Mouse (Mus musculus) hindbrain, embryonic 15.5 days (tissue): ENCODE results near the gene Fcrl5. TPM values are rescaled to one million over a fixed set of nuclear protein-coding genes. Genes with fewer than 3 reads are reported as not detected.

Experiments used
- ATAC-seq: fragments of 200-750 bp; cut with Nextera tagmentation; 2 replicates; pipeline ENCODE4 v1.8.0; 2017; ENCODE audit warnings: low read depth, moderate number of reproducible peaks, moderate TSS enrichment; ENCODE audit not compliant: low FRiP score
- H3K27ac ChIP-seq: fragments of 300-500 bp; sonication (generic); replicated peaks from 2 replicates; pipeline ENCODE4 v1.5.1; 2015; ENCODE audit warnings: mild to moderate bottlenecking, inconsistent platforms
- H3K27me3 ChIP-seq: fragments of 300-500 bp; sonication (generic); 2 replicates; pipeline ENCODE4 v1.6.1; 2015; ENCODE audit warnings: control low read depth, inconsistent platforms
- H3K36me3 ChIP-seq: fragments of 300-500 bp; sonication (generic); 2 replicates; pipeline ENCODE4 v1.6.1; 2015; ENCODE audit warnings: control low read depth, inconsistent platforms
- H3K4me1 ChIP-seq: fragments of 300-500 bp; sonication (generic); replicated peaks from 2 replicates; pipeline ENCODE4 v1.6.1; 2015; ENCODE audit warnings: control low read depth, inconsistent platforms
- H3K4me2 ChIP-seq: fragments of 300-500 bp; sonication (generic); 2 replicates; pipeline ENCODE4 v1.6.1; 2015; ENCODE audit warnings: moderate library complexity, mild to moderate bottlenecking, inconsistent platforms
- H3K4me3 ChIP-seq: fragments of 300-500 bp; sonication (generic); 2 replicates; pipeline ENCODE4 v1.5.1; 2015; ENCODE audit warnings: mild to moderate bottlenecking, inconsistent platforms
- H3K9ac ChIP-seq: fragments of 300-500 bp; sonication (generic); 2 replicates; pipeline ENCODE4 v1.6.1; 2015; ENCODE audit warnings: inconsistent platforms
- H3K9me3 ChIP-seq: fragments of 300-500 bp; sonication (generic); 2 replicates; pipeline ENCODE4 v1.6.1; 2016; ENCODE audit warnings: control low read depth, inconsistent platforms
- WGBS: fragments of 180-500 bp; shearing (Covaris S2); methylation state at CpG from one replicate; pipeline ENCODE4 v1.1.7; 2015; 5-methylcytosine and 5-hydroxymethylcytosine counted together
- polyA plus RNA-seq: library from polyadenylated mRNA; unstranded; fragments of >200 nt; fragmentation: Nextera tagmentation; extraction: Ambion mirVana; gene quantifications from 2 replicates; pipeline ENCODE4 v1.2.1, GENCODE M21; 2015

Fcrl5 gene
- not detected in 2 replicates for polyA plus RNA-seq

DNA sequence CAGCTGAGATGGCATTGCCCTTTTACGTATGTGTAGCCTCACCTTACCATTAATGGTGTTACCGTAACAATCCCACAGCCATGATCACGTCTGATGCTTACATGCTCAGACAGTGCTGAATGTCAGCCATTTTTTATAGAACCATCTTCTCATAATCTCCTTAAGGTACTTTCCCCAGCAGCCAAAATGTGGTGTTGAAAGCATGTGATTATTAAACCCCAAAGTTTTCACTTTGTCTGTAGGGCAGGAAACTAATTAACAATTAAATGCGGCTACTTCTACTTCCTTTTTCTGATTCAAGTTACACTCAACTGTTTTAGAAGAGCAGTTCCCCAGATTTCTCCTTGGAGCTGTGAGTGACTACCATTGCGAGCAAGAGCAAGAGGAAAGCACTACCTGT is at the start of gene Fcrl5:
Gene Fcrl5, plus strand, starts transcription at position 295 of the 400 bp plus-strand sequence.
- Histone ChIP-seq H3K4me1 (no peaks in the 10 kb centered on the region), H3K9me3 (no peaks in the 10 kb centered on the region), H3K4me3 (no peak within 1 kb of the TSS), H3K9ac (no peak within 1 kb of the TSS), H3K27ac (no peak within 1 kb of the TSS), H3K36me3 (no peaks in the 10 kb centered on the region), H3K4me2 (no peak within 1 kb of the TSS), H3K27me3 (no peaks in the 10 kb centered on the region)
- no peak for ATAC-seq
- WGBS = 95% methylated on average over 5 of the region's 5 CpGs

DNA sequence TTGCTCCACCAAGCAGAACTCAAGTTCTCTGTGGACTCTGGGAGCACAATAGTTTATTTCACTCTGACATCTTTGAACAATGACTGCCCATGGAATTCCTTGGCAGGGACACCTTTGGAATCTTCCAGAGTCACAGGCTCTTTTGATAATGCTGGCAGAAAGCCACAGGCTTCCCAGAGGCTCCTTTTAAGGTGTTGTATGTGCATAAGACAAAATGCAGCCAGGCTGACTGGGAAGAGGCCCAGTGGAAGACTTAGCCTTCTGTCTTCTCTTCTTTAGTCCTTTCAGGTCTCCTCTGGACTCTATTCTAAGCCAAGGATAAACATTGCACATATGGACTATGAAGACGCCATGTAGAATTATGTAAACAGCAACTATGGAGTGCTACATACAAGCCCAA is 44.6 kb upstream of the Fcrl5 start:
- Histone ChIP-seq H3K36me3 (no peaks in the 10 kb centered on the region), H3K4me2 (no peak overlapping the region), H3K27ac (no peak overlapping the region), H3K9ac (no peak overlapping the region), H3K9me3 (no peaks in the 10 kb centered on the region), H3K4me1 (no peaks in the 10 kb centered on the region), H3K4me3 (no peak overlapping the region), H3K27me3 (no peaks in the 10 kb centered on the region)
- 82% methylated on average over 1 of the region's 1 CpGs for WGBS
- no peak for ATAC-seq

DNA sequence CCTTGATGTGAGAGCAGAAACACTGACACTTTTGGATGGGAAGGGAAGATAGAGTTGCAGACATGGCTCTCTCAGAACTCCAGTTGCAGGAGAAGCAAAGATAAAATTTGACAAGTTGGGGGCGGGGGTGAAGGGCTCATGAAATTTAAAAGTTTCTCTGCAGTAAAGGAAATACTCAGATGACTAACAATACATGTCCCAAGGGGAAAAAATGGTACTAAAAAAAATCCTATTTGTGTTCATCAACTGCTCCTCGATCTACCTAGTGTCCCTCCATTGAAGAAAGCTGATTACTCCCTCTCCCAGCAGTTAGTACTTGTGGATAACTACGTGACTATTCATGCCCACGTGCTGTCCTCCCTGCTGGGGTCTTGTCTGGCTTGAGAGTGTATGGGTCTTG is 36.8 kb upstream of the Fcrl5 start:
- no peak overlapping the region for H3K4me2 ChIP-seq
- WGBS = 70% methylated on average over 4 of the region's 4 CpGs
- no peak overlapping the region for H3K27ac ChIP-seq
- H3K4me3 ChIP-seq = no peak overlapping the region
- no peaks in the 10 kb centered on the region for H3K4me1 ChIP-seq
- no peaks in the 10 kb centered on the region for H3K36me3 ChIP-seq
- H3K9ac ChIP-seq = no peak overlapping the region
- H3K27me3 ChIP-seq = no peaks in the 10 kb centered on the region
- ATAC-seq = no peak
- no peaks in the 10 kb centered on the region for H3K9me3 ChIP-seq

DNA sequence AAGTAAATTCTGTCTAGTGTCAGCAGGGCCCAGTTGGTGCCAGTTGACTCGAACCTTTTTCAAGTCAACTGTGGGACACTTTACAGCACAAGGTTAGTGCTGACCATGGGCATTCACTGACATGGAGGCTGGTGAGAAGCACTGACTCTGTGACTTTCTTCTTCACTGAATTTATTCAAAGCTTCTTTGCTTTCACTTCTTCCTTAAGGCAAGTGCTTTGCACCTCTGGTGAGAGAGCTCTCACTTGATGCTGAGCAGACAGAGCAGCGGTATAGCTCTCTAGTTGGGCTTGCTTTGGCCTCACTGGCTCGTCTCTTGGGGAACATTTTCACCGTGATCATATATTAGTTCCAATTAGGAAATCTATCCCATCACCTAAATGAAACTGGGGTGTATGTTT is 35.7 kb upstream of the Fcrl5 start:
- Histone ChIP-seq H3K27ac (no peak overlapping the region), H3K9me3 (no peaks in the 10 kb centered on the region), H3K9ac (no peak overlapping the region), H3K4me1 (no peaks in the 10 kb centered on the region), H3K4me3 (no peak overlapping the region), H3K4me2 (no peak overlapping the region), H3K36me3 (no peaks in the 10 kb centered on the region), H3K27me3 (no peaks in the 10 kb centered on the region)
- ATAC-seq = no peak
- WGBS = 78% methylated on average over 4 of the region's 4 CpGs

DNA sequence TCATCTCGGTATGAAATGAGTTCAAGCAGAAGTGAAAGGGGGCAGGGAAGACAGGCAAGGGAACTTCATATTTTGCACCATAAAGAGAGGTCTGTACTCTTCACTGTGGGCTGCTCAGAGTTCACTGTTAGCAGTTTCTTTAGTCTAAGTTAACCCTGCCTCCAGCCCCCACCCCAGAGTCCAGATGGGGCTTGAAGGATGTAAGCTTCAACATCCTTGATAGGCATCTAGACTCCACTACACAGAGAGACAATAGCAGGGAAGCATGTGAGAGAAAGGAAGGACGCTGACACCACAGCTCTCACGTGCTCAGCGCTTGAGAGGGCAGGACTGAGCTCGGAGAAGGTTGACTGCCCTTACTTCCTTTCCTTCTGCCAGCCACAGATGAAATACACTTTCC is 34.3 kb upstream of the Fcrl5 start:
- WGBS = 66% methylated on average over 5 of the region's 5 CpGs

DNA sequence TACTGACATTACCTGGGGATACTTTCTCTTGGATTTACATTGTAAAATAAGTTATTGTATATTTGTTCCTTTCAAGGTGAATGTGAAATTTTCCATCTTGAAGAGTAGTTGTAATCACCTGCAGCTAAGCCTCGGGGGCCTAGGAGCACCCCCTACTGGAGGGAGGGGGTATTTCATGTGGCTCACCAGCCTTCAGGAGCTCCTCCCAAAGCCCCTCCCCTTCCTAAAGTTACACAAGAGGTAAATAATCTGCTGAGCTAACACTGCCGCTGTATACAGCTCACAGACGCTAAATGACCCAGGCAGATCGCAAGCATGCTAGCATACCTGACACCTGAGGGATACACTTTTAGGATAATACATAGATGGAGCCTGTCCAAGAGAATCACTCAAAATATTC is 27.4 kb upstream of the Fcrl5 start:
- Histone ChIP-seq H3K27me3 (no peaks in the 10 kb centered on the region), H3K4me3 (no peak overlapping the region), H3K9ac (no peak overlapping the region), H3K36me3 (no peaks in the 10 kb centered on the region), H3K4me2 (no peak overlapping the region), H3K27ac (no peak overlapping the region), H3K4me1 (no peaks in the 10 kb centered on the region), H3K9me3 (no peaks in the 10 kb centered on the region)
- 29% methylated on average over 4 of the region's 4 CpGs for WGBS
- no peak for ATAC-seq

More for the DNA sequence above, 34.3 kb upstream of the Fcrl5 start:
- ATAC-seq = no peak
- Histone ChIP-seq H3K9me3 (no peaks in the 10 kb centered on the region), H3K4me3 (no peak overlapping the region), H3K4me1 (no peaks in the 10 kb centered on the region), H3K27ac (no peak overlapping the region), H3K4me2 (no peak overlapping the region), H3K36me3 (no peaks in the 10 kb centered on the region), H3K9ac (no peak overlapping the region), H3K27me3 (no peaks in the 10 kb centered on the region)

DNA sequence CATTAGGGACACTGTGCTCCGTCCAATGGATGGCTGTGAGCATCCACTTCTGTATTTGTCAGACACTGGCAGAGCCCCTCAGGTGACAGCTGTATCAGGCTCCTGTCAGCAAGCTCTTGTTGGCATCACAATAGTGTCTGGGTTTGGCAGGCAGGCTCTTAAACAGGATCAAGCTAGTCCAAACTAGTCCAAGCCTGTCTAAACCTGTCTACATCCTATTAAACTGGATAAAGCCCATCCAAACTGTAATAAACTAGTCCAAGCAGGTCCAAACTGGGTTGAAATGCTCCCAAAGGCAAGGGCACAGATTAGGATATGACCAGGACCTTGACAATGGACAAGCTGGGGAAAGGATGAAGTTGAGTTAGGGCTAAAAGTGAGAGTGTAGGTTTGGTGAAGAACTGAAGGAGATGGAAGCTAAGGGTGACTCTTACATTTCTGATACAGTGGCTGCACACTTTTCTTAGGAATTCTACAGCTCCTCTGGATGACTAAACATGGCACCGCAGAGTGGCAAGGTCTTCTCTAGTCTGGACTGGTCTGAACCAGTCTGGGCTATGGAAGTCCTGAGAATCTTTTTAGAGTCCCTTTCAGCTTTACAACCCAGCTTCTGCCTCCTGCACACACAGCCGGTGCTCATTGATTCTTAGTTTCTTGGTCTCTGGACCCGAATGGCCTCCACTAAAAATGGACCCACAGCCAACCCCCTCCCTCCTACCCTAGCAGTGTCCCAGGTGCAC is 26.2 kb upstream of the Fcrl5 start:
- WGBS = 84% methylated on average over 4 of the region's 4 CpGs

DNA sequence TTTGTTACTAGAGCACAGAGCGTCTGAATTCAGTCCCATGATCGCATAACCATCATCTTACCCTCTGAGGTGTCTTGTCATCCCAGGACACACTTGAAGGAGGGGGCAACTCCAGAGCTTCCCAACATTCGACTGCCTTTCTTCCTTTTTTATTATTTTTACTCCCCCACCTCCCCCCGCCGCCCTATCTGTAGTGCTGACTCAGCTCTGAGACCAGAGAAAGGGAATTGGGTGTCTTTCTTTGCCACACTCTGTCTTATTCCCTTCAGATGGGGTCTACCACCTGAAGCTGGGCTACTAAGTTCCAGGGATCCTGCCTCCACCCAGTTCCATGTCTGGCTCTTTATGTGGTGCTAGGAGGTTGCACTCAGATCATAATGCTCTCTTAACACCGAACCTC is 25.0 kb upstream of the Fcrl5 start:
- H3K9ac ChIP-seq = no peak overlapping the region
- no peak for ATAC-seq
- no peaks in the 10 kb centered on the region for H3K27me3 ChIP-seq
- no peaks in the 10 kb centered on the region for H3K4me1 ChIP-seq
- no peaks in the 10 kb centered on the region for H3K9me3 ChIP-seq
- H3K4me3 ChIP-seq = no peak overlapping the region
- 84% methylated on average over 6 of the region's 6 CpGs for WGBS
- no peak overlapping the region for H3K27ac ChIP-seq
- no peaks in the 10 kb centered on the region for H3K36me3 ChIP-seq
- H3K4me2 ChIP-seq = no peak overlapping the region

More for the DNA sequence above, 26.2 kb upstream of the Fcrl5 start:
- H3K9me3 ChIP-seq = no peaks in the 10 kb centered on the region
- H3K27ac ChIP-seq = no peak overlapping the region
- no peak for ATAC-seq
- no peak overlapping the region for H3K9ac ChIP-seq
- H3K4me1 ChIP-seq = no peaks in the 10 kb centered on the region
- no peaks in the 10 kb centered on the region for H3K36me3 ChIP-seq
- H3K4me2 ChIP-seq = no peak overlapping the region
- H3K27me3 ChIP-seq = no peaks in the 10 kb centered on the region
- no peak overlapping the region for H3K4me3 ChIP-seq

DNA sequence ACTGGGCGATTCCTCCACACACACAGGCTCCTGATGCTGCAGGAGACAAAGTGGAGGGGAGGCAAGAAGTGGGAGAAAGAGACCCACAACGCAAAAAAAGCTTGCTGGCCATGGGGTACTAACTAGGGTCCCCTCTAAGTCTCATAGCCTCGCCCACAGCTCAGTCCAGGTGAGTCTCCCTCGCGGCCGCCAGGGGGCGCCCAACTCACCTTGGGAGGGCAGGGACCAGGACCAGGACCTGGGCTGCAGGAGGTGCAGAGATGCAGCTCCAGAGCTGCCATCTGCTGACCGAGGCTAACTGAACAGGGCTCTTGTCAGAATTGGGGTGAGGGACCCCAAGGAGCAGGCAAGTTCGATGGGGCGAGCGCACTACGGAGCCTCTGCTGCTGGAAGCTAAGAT is 24.4 kb upstream of the Fcrl5 start:
- peak overlapping the region; percentile 30 for H3K4me2 ChIP-seq
- no peaks in the 10 kb centered on the region for H3K27me3 ChIP-seq
- no peak overlapping the region for H3K4me3 ChIP-seq
- whole genome bisulfite sequencing = 15% methylated on average over 12 of the region's 12 CpGs
- H3K27ac ChIP-seq = no peak overlapping the region
- ATAC-seq = no peak
- H3K9me3 ChIP-seq = no peaks in the 10 kb centered on the region
- H3K4me1 ChIP-seq = no peaks in the 10 kb centered on the region
- H3K36me3 ChIP-seq = no peaks in the 10 kb centered on the region
- no peak overlapping the region for H3K9ac ChIP-seq

DNA sequence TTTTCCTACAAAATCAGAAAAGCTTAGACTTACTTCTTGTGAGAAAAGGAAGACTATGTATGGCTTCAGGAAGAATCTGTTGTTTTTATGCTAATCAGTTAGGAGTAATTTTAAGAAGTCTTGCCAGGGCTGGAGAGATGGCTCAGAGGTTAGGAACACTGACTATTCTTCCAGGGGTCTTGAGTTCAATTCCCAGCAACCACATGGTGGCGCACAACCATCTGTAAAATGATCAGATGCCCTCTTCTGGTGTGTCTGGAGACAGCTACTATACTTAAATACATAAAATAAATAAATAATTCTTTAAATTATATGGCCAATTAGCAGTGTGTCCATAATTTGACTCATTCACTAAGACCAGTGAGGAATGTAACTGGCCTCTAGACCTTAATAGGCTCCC is 14.9 kb upstream of the Fcrl5 start:
- Histone ChIP-seq H3K4me1 (no peaks in the 10 kb centered on the region), H3K4me2 (no peak overlapping the region), H3K4me3 (no peak overlapping the region), H3K9me3 (no peaks in the 10 kb centered on the region), H3K27me3 (no peaks in the 10 kb centered on the region), H3K36me3 (no peaks in the 10 kb centered on the region), H3K27ac (no peak overlapping the region), H3K9ac (no peak overlapping the region)
- 67% methylated on average over 1 of the region's 1 CpGs for WGBS
- ATAC-seq = no peak

DNA sequence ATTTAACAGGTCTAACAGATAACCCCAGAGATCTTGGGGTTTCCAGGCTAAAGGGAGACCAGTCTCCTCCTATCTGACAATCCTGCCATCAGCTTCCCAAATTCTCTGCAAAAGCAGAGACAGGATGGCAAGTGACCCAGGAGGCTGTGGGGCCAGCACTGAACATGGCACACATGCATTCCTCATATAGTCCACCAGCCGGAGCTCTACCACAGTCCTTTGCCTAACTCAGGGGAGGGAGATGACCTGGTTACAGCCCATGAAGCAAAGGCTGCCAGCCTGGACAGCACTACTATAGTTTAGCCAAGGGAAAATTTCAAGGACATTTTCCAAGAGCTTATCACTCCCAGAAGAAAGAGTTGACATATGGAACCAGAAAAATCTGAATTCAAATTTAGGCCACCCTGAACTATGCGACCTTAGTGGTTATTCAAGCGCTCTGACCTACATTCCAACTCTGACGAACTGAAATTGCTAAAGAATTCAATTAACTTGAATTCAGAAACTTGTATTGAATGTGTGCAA is 13.1 kb upstream of the Fcrl5 start:
- Histone ChIP-seq H3K9ac (no peak overlapping the region), H3K27ac (no peak overlapping the region), H3K4me2 (no peak overlapping the region), H3K27me3 (no peaks in the 10 kb centered on the region), H3K9me3 (no peaks in the 10 kb centered on the region), H3K4me3 (no peak overlapping the region), H3K36me3 (no peaks in the 10 kb centered on the region), H3K4me1 (no peaks in the 10 kb centered on the region)
- no peak for ATAC-seq
- WGBS = 80% methylated on average over 4 of the region's 4 CpGs

DNA sequence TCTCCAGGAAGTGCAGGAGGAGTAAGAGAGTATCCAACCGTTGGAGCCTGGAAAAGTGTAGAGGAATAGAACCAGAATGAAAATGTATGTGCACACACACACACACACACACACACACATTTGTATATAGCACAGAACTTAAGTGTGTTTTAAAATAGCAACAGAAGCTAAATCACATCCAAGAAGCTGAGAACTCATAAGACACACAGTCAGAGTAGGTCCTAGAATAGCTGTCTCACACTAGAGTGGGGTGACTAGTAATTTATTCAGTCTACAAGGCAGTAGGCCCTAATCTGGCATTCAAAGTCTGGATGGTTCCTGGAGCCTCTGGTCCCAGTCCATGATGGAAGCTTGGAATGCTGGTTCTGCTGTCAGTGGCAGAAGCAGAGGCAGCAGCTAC is 5.0 kb downstream of the Fcrl5 start:
- no peak for ATAC-seq
- H3K27ac ChIP-seq = no peak overlapping the region
- WGBS = 86% methylated on average over 1 of the region's 1 CpGs

DNA sequence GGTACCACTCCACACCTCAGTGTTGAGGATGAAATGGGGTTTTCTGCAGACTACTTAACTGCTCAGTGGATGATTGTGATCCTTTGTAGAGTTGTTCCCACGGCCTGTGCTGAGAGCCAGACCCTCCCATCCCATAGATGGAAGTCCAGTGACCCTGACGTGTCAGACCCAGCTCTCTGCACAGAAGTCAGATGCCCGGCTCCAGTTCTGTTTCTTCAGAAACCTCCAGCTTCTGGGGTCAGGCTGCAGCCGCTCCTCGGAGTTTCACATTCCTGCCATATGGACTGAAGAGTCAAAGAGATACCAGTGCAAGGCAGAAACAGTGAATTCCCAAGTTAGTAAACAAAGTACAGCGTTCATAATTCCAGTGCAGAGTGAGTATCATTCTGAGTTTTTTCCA is 8.4 kb downstream of the Fcrl5 start:
- 79% methylated on average over 6 of the region's 6 CpGs for WGBS
- Histone ChIP-seq H3K4me1 (no peaks in the 10 kb centered on the region), H3K9ac (no peak overlapping the region), H3K4me3 (no peak overlapping the region), H3K27ac (no peak overlapping the region), H3K9me3 (no peaks in the 10 kb centered on the region), H3K4me2 (no peak overlapping the region), H3K27me3 (no peaks in the 10 kb centered on the region), H3K36me3 (no peaks in the 10 kb centered on the region)
- ATAC-seq = no peak

More for the DNA sequence above, 5.0 kb downstream of the Fcrl5 start:
- Histone ChIP-seq H3K4me2 (no peak overlapping the region), H3K4me3 (no peak overlapping the region), H3K27me3 (no peaks in the 10 kb centered on the region), H3K9me3 (no peaks in the 10 kb centered on the region), H3K36me3 (no peaks in the 10 kb centered on the region), H3K9ac (no peak overlapping the region), H3K4me1 (no peaks in the 10 kb centered on the region)
